Mouse (Mus musculus): ENCODE data around the gene Tert. TPM values are rescaled to one million over a fixed set of nuclear protein-coding genes. Genes with fewer than 3 reads are reported as not detected.

Tert gene
- total RNA-seq (2022): under 1 TPM in 3 of 4 experiments, not detected in 1; 0.08 to 0.28 (median 0.11) TPM

DNA sequence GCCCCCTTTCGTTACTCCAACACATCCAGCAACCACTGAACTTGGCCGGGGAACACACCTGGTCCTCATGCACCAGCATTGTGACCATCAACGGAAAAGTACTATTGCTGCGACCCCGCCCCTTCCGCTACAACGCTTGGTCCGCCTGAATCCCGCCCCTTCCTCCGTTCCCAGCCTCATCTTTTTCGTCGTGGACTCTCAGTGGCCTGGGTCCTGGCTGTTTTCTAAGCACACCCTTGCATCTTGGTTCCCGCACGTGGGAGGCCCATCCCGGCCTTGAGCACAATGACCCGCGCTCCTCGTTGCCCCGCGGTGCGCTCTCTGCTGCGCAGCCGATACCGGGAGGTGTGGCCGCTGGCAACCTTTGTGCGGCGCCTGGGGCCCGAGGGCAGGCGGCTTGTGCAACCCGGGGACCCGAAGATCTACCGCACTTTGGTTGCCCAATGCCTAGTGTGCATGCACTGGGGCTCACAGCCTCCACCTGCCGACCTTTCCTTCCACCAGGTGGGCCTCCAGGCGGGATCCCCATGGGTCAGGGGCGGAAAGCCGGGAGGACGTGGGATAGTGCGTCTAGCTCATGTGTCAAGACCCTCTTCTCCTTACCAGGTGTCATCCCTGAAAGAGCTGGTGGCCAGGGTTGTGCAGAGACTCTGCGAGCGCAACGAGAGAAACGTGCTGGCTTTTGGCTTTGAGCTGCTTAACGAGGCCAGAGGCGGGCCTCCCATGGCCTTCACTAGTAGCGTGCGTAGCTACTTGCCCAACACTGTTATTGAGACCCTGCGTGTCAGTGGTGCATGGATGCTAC, at the start of gene Tert:
Gene Tert (plus strand): TSS at position 167 of the 805 bp plus-strand sequence.
- DNase-seq (ENCODE audit: low spot score): peak; percentile 5

DNA sequence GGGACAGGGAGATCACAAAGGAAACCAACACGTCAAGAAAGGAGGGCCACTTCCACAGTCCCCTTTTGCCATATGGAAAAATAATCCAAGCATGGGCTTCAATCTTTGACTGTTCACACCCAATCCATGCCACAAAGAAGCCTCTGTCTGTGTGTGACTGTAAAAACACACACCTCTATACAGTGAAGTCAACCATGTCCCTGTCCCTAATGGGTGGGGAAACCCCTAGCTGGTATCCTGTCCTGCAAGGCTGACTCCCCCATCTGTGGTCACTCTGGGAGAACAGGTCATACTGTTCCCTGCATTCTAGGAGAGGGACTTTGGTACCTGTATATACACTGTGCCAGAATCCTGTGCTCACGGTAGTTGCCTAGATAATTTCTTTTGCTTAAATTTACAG, 49.4 kb upstream of the Tert start:
- no peak for DNase-seq (ENCODE audit: low spot score)

DNA sequence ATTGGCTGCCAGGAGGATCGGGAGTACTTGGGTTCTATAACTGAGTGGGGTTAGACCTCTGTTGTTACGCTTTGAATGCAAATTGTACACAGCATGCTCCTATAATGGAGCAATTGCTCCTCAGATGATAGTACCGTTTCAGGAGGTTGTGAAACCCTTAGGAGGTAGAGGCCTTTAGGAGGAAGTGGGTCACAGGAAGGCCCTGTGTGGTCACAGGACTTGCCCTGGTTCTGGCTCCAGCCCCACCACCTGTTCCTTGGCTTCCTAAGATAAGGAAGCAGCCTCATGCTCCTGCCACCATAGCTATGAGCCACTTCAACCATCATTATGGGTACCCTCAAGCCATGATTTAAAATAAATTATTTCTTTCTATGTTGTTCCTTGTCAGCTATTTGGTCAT, 35.2 kb upstream of the Tert start:
- DNase-seq (ENCODE audit: low spot score): no peak

DNA sequence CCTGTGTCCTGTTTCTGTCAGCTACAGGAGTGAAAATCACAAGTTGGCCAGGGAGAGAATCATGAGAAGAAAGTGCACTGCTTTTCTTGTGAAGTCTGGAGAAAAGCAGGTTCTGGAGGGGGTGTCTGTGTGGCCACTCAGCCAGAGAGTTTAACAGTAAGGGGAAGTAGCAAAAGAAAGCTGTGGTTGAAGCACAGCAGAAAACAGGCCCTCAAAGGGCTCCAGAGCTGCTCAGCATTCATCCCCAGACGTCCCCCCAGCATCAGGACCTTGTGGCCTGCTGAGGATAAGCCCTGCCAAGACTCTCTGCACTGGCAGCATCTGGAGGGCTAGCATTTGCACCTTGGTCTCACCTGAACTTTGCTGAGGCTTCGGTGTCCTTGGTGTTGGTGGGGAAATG, 34.2 kb upstream of the Tert start:
- DNase-seq (ENCODE audit: low spot score): no peak

DNA sequence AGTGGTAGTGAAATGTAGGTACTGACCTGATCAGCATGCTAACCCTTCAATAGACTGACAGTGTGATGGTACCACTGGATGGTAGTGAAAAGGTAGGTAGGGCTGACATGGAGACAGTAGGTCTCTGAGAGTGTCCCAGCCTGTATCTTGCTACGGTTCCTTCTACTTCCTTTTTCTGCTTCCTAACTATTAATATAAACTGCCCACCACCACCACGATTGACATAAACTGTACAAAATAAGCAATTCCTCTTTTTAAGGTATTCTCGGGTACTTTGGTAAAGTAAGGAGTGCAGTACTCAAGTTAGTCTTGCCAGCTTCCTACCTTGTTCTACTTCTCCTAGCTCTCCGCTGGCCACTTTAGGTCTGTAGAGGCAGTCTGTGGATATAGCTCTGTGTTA, 30.4 kb upstream of the Tert start:
- no peak for DNase-seq (ENCODE audit: low spot score)

DNA sequence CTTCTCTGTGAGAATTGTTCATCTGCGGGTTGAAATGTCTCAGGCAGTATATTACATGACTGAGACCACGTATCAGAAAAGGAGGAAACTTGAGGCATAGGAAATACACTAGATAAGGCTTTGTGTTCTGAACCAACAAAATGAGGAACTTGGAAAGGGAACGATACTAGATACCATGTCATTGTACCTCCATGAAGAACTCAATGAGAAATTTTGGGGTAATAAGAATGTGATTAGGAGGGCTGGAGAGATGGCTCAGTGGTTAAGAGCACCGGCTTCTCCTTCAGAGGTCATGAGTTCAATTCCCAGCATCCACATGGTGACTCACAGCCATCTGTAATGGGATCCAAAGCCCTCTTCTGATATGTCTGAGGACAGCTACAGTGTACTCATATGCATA, 26.5 kb upstream of the Tert start:
- DNase-seq (ENCODE audit: low spot score): no peak

DNA sequence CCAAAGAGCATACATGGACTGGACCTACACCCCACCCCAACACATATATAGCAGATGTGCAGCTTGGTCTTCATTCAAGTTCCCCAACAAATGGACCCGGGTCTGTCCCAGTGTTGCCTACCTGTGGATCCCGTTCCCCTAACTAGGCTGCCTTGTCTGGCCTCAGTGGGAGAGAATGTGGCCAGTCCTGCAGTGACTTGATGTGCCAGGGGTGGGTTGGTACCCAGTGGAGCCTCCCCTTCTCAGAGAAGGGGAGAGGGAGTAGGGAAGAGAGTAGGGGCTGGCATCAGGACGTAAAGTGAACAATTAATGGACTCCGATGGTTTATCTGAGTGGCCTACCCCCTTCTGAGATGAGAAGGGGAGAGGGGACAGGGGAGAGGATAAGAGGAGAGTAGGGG, 23.7 kb upstream of the Tert start:
- no peak for DNase-seq (ENCODE audit: low spot score)

GRCm38 (mm10) chr13:73603522-73604155, 23.1 kb upstream of the Tert start, which contains the start of gene Clptm1l:
Clptm1l (plus strand) TSS chr13:73604006.
- DNase-seq (ENCODE audit: low spot score): peak; percentile 96

- peak; percentile 5 for DNase-seq (ENCODE audit: low spot score)
Observed at GRCm38 (mm10) chr13:73604156-73604957, 22.4 kb upstream of the Tert start.

DNA sequence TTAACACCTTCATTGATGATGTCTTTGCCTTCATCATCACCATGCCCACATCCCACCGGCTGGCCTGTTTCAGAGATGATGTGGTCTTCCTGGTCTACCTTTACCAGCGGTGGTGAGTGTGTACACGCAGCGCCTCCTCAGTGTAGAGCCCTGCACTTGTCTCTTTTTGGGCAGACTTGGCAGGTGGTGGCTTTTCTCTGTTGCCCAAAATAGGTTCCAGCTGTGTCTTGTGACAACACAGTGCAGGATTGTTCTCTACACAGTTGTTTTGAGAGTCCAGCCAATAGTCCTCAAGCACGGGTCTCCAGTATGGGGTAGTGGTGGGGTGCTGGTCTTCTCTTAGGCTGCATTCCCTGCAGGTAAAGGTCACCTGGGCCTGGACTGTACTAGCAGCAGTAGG, 8.3 kb upstream of the Tert start:
- peak; percentile 41 for DNase-seq (ENCODE audit: low spot score)

- DNase-seq (ENCODE audit: low spot score): no peak
Observed at GRCm38 (mm10) chr13:73620637-73621036, 6.1 kb upstream of the Tert start.

GRCm38 (mm10) chr13:73626410-73626744, 334 bp upstream of the Tert start:
- no peak for DNase-seq (ENCODE audit: low spot score)

DNA sequence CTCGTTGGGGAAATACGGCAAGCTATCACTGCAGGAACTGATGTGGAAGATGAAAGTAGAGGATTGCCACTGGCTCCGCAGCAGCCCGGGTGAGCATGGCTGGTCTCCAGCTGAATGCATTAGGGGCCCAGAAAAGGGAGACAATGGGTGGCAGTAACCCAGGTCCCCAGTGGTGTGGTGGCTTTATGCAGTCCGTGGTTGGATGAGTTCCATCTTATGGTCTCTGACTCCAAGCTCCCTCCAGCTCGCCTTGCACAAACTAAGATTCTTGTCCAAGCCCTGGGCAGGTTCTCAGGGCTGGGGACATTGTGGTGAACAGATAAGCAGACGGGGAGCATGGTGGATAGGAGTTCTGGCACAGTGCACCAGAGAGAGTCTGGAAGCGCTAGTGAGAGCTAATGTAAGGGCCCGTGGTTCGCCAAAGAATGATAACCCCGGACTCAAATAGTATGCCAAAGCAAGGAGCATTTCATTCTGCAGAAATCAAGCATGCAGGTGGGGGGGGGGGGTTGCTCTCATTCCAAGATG, 1.9 kb downstream of the Tert start:
- no peak for DNase-seq (ENCODE audit: low spot score)

GRCm38 (mm10) chr13:73631837-73632236, 5.1 kb downstream of the Tert start:
- no peak for DNase-seq (ENCODE audit: low spot score)

DNA sequence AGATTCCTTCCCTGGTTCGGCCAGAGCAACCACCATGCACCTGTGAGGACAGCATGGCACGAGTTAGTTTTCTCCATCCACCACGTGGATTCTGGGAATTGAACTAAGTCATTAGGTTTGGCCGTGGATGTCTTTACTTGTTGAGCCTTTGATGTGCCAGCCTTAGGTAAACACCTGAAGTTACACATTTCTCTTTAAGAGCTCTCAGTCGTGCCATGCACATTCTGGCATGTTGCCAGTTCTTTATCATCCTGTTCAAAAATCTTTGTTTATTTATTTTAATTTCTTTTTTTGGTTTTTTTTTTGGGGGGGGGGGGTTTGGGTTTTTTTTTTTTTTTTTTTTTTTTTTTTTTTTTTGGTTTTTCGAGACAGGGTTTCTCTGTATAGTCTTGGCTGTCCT, 11.1 kb downstream of the Tert start:
- DNase-seq (ENCODE audit: low spot score): no peak

GRCm38 (mm10) chr13:73641296-73641695, 14.6 kb downstream of the Tert start:
- DNase-seq (ENCODE audit: low spot score): no peak

- DNase-seq (ENCODE audit: low spot score): peak; percentile 4
Observed at GRCm38 (mm10) chr13:73646397-73647087, 19.8 kb downstream of the Tert start.

GRCm38 (mm10) chr13:73653266-73653665, 26.6 kb downstream of the Tert start:
- no peak for DNase-seq (ENCODE audit: low spot score)

DNA sequence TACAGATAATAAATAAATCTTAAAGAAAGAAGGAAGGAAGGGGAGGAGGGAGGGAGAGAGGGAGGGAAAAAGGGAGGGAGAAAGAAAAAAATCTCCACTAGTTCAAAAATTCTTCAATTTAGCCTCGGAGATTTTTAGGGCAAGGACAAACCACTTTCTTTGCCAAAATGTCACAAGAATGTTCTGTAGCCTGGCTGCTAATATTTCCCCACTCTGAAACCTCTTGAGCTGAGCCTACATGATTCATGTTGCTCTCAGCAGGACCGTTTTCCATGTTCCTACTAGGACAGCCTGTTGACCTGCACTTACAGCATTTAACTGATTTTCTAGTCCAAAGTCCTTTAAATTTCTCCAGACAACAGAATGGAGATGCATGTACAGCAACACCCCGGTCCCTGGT, 28.3 kb downstream of the Tert start:
- DNase-seq (ENCODE audit: low spot score): no peak

DNA sequence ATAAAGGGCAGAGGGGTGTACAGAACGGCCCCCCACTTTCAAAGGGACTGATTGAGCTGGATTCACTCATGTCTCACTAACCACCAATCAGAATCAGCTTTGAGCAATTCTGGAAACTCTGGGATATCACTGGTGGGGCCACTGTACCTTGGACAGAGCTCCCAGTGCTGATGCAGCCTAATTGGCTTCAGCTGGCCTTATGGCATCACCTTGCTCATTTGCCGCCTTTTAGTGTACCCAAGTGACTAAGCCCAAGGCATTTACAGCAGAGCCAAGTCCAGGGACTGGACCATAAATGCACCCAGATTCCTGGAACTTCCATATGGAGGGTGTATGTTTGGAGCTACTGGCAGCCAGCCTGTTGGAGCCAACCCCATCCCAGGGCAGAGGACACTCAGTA, 32.2 kb downstream of the Tert start:
- no peak for DNase-seq (ENCODE audit: low spot score)

DNA sequence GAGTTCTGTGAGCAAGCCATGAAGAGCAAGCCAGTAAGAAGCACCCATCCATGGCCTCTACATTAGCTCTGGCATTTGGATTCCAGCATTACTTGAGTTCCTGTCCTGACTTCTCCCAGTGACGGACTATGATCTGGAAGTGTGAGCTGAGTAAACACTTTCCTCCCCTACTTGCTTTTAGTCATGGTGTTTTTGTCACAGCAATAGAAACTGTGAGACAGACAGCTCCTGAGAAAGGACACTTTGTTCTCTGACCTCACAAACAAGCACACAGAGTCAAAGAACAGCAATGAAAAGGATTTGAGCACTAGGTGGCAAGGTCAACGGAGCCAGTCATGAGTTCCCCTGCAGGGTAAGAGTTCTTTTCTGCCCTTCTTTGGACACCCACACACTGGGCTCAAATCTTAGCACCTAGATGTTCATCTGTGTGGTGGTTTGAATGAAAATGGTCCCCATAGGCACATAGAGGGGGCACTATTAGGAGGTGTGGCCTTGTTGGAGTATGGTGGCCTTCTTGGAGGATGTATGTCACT, 33.5 kb downstream of the Tert start:
- DNase-seq (ENCODE audit: low spot score): no peak

All from heart, adult 8-10 months (tissue).